Mouse (Mus musculus) MEL (cell line): ENCODE data around the gene Rbm18.
"Not testable (repeated sequence)": the region's sequence is repeated elsewhere in the genome, so short reads cannot be mapped to it uniquely, and the experiment has no call there.

Experiments used
- CTCF ChIP-seq, 3 experiments: IDR thresholded peaks in 2 of 3; conservative IDR thresholded peaks in 1 of 3; 2 replicates each; pipeline ENCODE4 v1.5.1; 2011 to 2012; ENCODE audit warnings: low read length in 3 of 3, low read depth in 2 of 3, mild to moderate bottlenecking in 2 of 3, improper control_type of control experiment in 1 of 3, inconsistent platforms in 1 of 3, mixed read lengths in 1 of 3, moderate library complexity in 1 of 3; ENCODE audit not compliant: control insufficient read depth in 1 of 3, insufficient read depth in 1 of 3, poor library complexity in 1 of 3, severe bottlenecking in 1 of 3
- E2F4 ChIP-seq: IDR thresholded peaks from 2 replicates; pipeline ENCODE4 v1.6.1; 2011; ENCODE audit warnings: low read depth, low read length, improper control_type of control experiment, borderline replicate concordance
- ELF1 ChIP-seq: IDR thresholded peaks from 2 replicates; pipeline ENCODE4 v1.6.1; 2014; ENCODE audit warnings: low read depth, mild to moderate bottlenecking, inconsistent platforms, low read length, improper control_type of control experiment, moderate library complexity
- EP300 ChIP-seq, 2 experiments: IDR thresholded peaks; 2 replicates each; pipeline ENCODE4 v1.6.1; 2011; ENCODE audit warnings: improper control_type of control experiment in 2 of 2, low read length in 2 of 2, low read depth in 1 of 2, mild to moderate bottlenecking in 1 of 2
- ETS1 ChIP-seq: IDR thresholded peaks from 2 replicates; pipeline ENCODE4 v1.6.1; 2012; ENCODE audit warnings: low read depth, mild to moderate bottlenecking, inconsistent platforms, low read length, improper control_type of control experiment, moderate library complexity
- NRF1 ChIP-seq: IDR thresholded peaks from 2 replicates; pipeline ENCODE4 v1.6.1; 2014; ENCODE audit warnings: low read depth, mild to moderate bottlenecking, inconsistent platforms, low read length, improper control_type of control experiment, moderate library complexity; ENCODE audit not compliant: poor library complexity, insufficient read depth, severe bottlenecking
- POLR2A ChIP-seq, 2 experiments: IDR thresholded peaks; 2 replicates each; pipeline ENCODE4 v1.6.1; 2011 to 2012; ENCODE audit warnings: low read length in 2 of 2, mild to moderate bottlenecking in 2 of 2, control low read depth in 1 of 2, improper control_type of control experiment in 1 of 2, low read depth in 1 of 2, moderate library complexity in 1 of 2; ENCODE audit not compliant: control insufficient read depth in 1 of 2, insufficient read depth in 1 of 2, poor library complexity in 1 of 2
- ZC3H11A ChIP-seq: IDR thresholded peaks from 2 replicates; pipeline ENCODE4 v1.6.1; 2012; ENCODE audit warnings: low read depth, mild to moderate bottlenecking, inconsistent platforms, low read length, improper control_type of control experiment

- TF ChIP-seq CTCF (IDR thresholded peaks at IDR 0.05 in 2 of 3, conservative IDR thresholded peaks at IDR 0.05 in 1 of 3; ENCODE audit: control insufficient read depth in 1 of 3, insufficient read depth in 1 of 3, low read depth in 2 of 3, low read length in 3 of 3, poor library complexity in 1 of 3, severe bottlenecking in 1 of 3); E2F4; POLR2A (IDR thresholded peaks at IDR 0.05; ENCODE audit: control insufficient read depth in 1 of 2, insufficient read depth in 1 of 2, low read depth in 1 of 2, low read length in 2 of 2, poor library complexity in 1 of 2); EP300 (IDR thresholded peaks at IDR 0.05; ENCODE audit: low read depth in 1 of 2, low read length in 2 of 2); NRF1; ZC3H11A; ETS1; ELF1: not testable (repeated sequence)
Measured at GRCm38 (mm10) chr2:36152401-36152800, 15.8 kb upstream of the Rbm18 start.
